Mouse (Mus musculus) fat pad, adult 2 months (tissue): ENCODE data around the gene Abl2.
"Not testable (repeated sequence)": the region's sequence is repeated elsewhere in the genome, so short reads cannot be mapped to it uniquely, and the experiment has no call there.

Experiments used
- DNase-seq: peaks from one replicate; pipeline ENCODE4 v3.0.0-alpha.2; 2011; ENCODE audit warnings: low read depth, low spot score; ENCODE audit errors: extremely low read depth

The Abl2 gene

DNA sequence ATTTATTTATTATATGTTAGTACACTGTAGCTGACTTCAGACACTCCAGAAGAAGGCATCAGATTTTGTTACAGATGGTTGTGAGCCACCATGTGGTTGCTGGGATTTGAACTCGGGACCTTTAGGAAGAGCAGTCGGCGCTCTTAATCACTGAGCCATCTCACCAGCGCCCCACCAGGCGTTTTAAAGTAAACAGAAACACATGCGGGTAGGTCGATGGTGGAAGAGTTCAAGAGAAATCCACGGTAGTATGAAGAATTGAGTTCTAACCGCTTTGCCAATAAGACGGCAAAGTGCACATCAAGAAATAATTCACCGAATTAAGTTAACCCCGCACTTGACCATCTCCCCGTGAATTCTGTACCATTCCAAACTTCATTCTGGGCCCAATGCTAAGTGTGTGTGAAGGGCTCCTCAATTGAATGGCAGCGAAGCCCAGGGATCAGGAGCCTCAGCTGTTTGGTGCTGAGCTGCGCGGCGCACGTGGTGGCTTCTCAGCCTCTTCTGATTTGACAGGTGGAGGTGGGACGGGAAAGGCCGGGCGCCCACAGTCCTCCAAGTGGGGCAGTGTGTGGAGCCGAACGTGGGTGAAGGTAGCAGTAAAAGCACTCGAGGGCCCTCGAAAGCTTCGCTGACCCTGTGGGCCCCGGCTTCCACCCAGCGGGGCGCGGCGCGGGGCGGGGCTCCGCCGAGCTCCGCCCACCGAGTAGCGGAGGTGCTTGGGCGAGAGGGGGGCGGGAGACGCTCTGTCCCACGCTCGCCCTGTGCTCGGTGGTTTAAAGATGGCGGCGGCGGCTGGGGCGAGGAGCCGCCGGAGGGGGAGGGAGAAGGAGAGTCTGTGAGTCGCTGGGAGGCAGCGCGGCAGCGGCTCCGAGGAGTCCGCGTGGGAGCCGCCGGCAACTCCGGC, at the start of gene Abl2:
Gene Abl2, plus strand, starts transcription at position 763 of the 907 bp plus-strand sequence.
- DNase-seq = no peak

DNA sequence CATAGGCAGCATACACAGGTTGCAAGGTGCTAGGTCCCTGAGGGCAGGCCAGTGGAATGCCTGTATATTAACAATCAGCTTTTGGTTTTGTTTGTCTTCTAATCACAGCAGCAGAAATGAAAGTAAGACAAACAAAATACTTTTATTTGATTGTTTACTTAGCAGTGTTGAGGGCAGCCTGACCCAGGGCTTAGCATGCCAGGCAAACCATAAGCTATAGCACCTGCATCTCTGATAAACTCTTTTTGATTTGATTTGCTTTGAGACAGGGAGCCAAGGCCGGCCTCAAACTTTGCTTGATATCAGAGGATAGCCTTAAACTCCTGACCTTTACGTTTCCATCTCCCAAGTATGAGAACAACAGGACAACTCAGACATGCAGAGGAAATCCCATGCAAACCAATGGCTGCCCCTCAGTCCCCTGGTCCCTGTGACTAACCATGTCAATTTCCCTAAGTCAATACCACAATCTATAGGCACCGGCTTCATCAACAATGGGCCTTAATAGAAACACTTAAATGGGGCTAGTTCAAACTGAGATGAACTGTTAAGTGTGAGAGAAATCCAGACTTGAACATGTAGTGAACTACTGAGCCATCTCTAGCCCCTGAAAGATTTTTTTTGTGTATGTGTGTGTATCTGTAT, 38.3 kb upstream of the Abl2 start:
- no peak for DNase-seq

DNA sequence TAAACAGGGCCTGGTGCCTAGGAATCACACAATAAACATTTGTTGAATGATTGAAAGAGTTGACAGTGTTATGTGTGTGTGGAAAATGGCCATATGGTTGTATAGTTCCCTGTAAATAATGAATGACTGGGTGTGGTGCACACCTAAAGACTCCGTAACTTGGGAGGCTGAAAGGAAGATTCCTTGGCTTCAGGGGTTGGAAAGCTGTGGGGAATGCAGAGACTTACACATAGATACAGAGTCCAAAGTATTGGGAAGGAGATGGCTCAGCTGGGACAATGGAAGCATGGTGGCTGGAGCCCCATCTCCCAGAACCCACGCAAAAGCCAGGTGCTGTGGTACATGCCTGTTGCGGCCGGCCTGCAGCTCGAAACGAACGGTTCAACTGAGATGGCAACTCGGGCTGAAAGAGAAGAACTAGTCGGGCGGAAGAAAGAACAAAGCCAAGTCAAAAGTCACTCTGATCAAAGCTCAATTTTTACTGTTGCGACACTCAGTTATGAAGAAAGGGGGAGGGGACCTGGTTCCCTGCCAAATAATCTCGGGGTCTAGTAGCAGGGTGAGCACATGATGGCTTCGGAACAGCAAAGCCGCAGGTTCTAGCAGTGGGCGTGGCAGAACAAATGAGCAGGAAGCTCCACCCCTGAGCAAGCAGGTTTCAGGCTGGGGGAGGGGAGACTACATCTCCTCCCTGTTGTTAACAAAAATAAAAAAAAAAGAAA, 36.6 kb upstream of the Abl2 start:
- DNase-seq = no peak

GRCm38 (mm10) chr1:156523842-156524241, 34.7 kb upstream of the Abl2 start, which contains the start of gene Gm10031:
TSS of gene Gm10031 (plus strand) at chr1:156524012.
- not testable (repeated sequence) for DNase-seq

GRCm38 (mm10) chr1:156532476-156533175, 26.0 kb upstream of the Abl2 start:
- DNase-seq = not testable (repeated sequence)

GRCm38 (mm10) chr1:156533483-156533882, 25.1 kb upstream of the Abl2 start:
- no peak for DNase-seq

DNA sequence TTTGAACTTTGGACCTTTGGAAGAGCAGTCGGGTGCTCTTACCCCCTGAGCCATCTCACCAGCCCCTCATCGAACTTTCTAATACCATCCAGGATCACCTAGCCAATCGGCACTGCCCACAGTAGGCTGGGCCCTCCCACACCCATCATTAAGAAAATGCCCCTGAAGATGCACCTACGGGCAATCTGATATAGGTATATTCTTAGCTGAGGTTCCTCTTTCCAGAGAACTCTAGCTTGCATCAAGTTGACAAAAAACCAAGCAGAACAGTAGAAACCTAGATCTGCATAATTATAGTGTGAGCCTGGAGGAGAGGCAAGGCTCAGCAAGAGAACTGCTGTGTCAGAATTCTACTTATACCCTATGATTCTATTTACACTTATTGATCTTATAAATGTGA, 24.7 kb upstream of the Abl2 start:
- DNase-seq = no peak

DNA sequence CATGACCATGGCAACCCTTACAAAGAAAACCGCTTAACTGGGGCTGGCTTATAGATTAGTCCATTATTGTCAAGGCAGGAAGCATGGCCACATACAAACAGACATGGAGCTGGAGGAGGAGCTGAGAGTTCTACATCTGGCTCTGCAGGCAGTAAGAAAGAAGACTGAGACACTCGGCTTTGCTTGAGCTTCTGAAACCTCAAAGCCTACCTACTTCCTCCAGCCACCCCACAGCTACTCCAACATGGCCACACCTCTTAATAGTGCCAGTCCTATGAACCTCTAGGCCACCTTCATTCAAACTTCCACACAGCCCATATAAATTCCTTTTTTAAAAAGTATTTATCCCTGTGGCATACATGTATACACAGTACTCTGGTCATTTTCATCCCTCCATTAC, 21.6 kb upstream of the Abl2 start:
- DNase-seq = no peak

DNA sequence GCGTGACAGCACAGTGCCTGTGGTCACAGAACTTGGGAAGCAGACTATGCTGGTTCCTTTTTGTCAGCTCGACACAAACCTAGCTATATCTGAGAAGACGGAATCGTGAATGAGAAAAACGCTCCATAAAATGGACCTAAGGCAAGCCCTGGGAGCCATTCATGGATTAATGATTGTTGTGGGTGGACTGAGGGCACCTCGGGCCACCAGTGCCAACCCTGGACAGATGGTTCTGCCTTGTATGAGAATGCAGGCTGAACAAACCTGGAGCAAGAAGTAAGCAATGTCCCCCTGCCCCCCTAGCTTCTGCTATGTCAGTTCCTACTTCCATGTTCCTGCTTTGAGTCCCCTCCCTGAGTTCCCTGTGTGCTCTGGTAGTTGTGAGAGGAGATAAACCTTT, 20.9 kb upstream of the Abl2 start:
- no peak for DNase-seq

GRCm38 (mm10) chr1:156538382-156538781, 20.2 kb upstream of the Abl2 start:
- DNase-seq = no peak

- DNase-seq = no peak
Observed at GRCm38 (mm10) chr1:156539787-156540560, 18.6 kb upstream of the Abl2 start.

DNA sequence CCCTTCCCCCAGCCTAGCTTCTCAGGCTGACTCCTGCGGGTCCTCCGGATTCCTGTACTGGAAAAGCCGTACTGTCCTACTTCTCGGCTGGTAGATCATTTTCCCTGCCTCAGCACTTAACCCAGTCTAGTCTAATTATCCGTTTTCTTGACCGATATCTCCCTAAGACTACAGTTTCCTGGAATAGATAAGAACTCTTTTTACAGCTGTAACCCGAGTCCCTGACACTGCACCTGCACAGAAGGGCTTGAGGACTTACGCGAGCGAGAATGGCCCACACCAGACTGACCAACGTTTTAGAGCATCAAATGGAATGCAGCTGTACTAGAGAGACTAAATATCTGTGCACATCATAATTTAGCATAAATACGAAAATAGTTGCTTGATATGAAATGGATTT, 14.6 kb upstream of the Abl2 start:
- DNase-seq = no peak

DNA sequence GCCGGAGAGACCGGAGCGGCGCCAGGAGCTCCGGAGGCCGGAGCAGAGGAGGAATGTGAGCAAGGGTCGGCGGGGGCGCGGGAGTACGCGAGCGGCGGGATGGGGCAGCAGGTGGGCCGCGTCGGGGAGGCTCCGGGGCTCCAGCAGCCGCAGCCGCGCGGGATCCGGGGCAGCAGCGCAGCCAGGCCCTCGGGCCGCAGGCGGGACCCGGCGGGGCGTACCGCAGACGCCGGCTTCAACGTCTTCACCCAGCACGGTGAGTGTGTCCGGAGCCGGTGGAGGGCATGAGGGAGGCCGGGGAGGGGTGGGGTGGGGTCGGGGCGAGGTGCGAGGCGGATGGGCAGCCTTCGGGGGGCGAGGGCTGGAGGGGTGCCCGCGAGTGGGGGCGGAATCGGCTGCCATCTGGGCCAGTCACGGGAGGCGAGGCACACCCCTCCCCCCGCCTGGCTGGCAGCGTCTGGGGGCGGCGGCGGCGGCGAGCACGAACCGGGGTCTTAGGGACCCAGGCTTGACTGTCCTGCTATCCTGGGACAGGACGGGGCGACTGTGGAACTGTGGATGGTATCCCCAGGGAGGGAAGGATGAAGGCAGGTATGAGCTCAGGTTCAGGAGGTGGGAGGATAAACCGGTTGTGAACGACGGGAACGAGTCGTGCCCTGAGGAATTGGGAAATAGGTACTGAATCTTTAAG, 509 bp downstream of the Abl2 start:
- peak; percentile 58 for DNase-seq

DNA sequence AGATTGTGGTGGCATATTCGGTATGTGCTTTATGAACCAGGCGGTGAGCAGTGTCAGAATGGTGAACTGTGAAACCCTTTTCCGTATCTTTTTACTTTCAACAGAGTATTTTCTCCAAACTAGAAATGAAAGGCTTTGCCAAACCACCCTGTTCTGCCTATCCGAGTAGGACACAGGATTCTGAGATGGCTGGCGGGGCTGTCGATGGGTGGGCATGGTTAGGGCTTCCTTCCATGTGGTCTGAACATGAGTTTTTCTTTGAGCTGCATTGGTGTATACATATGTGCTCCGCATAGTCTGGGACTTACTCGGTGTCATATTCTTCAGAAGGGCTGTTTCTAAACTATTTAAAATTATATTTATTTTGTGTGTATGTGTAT, 1.0 kb downstream of the Abl2 start:
- DNase-seq = no peak

DNA sequence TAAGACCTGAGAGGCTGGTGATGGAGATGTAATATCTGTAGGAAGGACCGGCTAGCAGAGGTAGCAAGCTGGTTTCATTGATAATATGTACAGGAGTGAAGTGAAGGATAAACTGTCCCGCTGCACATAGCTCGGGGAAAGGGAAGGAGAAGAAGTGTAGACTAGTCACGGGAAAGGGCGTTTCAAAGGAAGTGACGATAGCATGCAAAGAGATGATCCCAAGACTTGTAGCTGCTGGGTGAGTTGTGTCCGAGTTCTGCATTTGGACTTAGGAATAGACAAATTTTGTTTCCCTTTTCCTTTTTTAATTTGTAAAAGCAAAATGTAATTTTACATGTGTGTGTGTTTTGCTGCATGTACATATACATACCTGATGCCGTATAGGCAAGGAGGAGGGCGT, 1.9 kb downstream of the Abl2 start:
- DNase-seq = no peak

GRCm38 (mm10) chr1:156565328-156565727, 6.7 kb downstream of the Abl2 start:
- no peak for DNase-seq

- no peak for DNase-seq
Observed at GRCm38 (mm10) chr1:156566132-156566531, 7.5 kb downstream of the Abl2 start.

DNA sequence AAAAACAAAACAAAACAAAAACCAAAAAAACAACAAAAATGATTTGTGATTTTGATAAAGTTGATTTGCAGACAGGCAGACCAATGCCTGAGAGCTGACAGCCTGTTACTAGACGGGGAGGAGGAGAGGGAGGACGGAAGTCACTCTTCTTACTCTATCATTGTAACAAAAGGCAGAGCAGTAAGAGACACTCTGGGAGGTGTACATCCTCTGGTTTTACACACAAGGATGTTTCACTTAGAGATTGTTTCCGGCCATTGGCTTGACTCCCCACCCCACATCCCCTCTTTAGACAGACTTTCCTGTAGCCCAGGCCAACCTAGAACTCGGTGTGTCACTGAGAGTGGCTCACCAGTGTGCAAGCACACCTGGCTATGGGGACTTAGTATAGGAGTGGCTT, 11.0 kb downstream of the Abl2 start:
- DNase-seq = no peak

DNA sequence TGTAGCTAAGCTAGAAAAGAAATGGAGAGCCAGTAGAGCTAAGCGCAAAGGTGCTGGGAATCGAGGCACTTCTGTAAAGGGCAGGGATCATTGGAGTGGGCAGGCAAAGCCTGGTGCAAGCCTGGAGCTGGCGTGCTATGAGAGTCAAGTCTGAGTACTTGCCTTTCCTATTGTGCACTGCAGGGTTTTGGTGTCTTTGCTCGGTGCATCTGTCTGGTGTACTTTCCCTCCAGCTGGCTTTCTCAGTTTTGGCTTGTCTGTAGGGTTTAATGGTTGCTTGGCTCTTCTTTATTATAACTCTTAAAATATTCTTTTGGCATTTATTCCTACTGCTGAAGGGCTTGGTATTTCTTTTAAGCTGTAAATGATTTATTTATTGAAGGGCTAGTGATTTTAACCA, 14.4 kb downstream of the Abl2 start:
- no peak for DNase-seq

GRCm38 (mm10) chr1:156581149-156581548, 22.6 kb downstream of the Abl2 start:
- DNase-seq = no peak
